Mouse (Mus musculus): ENCODE measurements around the gene Got2. TPM values are rescaled to one million over a fixed set of nuclear protein-coding genes. Genes with fewer than 3 reads are reported as not detected.

Got2 gene
- polyA plus RNA-seq (2016; fragmentation: Nextera tagmentation; extraction: Ambion mirVana): 181 and 185 TPM in 2 replicates

- Histone ChIP-seq H3K4me2 (replicated peaks) (peak within 1 kb of the TSS; percentile 83), H3K9me3 (no peaks in the 10 kb centered on the region), H3K27ac (peak within 1 kb of the TSS; percentile 79), H3K27me3 (no peaks in the 10 kb centered on the region), H3K9ac (peak within 1 kb of the TSS; percentile 87), H3K36me3 (no peaks in the 10 kb centered on the region), H3K4me1 (peaks cover 12% of the 10 kb centered on the region), H3K4me3 (peak within 1 kb of the TSS; percentile 97)
- peak; percentile 87 for ATAC-seq (ENCODE audit: insufficient number of reproducible peaks, insufficient read depth, low FRiP score, low TSS enrichment)
- 8% methylated on average over 31 of the region's 31 CpGs for WGBS
Observed at GRCm38 (mm10) chr8:95888285-95889136, at the start of gene Got2. Got2 (minus strand) TSS chr8:95888547.

- H3K27ac ChIP-seq: no peak overlapping the region
- no peak for ATAC-seq (ENCODE audit: insufficient number of reproducible peaks, insufficient read depth, low FRiP score, low TSS enrichment)
- 92% methylated on average over 5 of the region's 5 CpGs for WGBS
Observed at GRCm38 (mm10) chr8:95932841-95933240, 44.5 kb upstream of the Got2 start.

GRCm38 (mm10) chr8:95929821-95930220 lies 41.5 kb upstream of the Got2 start:
- Histone ChIP-seq H3K36me3 (no peaks in the 10 kb centered on the region), H3K9me3 (no peaks in the 10 kb centered on the region), H3K4me3 (no peak overlapping the region), H3K4me1 (no peaks in the 10 kb centered on the region), H3K27ac (no peak overlapping the region), H3K4me2 (replicated peaks) (no peak overlapping the region), H3K9ac (no peak overlapping the region), H3K27me3 (no peaks in the 10 kb centered on the region)
- no peak for ATAC-seq (ENCODE audit: insufficient number of reproducible peaks, insufficient read depth, low FRiP score, low TSS enrichment)
- 48% methylated on average over 4 of the region's 4 CpGs for WGBS

More at GRCm38 (mm10) chr8:95932841-95933240, 44.5 kb upstream of the Got2 start:
- no peak overlapping the region for H3K4me2 ChIP-seq (replicated peaks)
- no peaks in the 10 kb centered on the region for H3K9me3 ChIP-seq
- H3K4me1 ChIP-seq: no peaks in the 10 kb centered on the region
- H3K9ac ChIP-seq: no peak overlapping the region
- H3K4me3 ChIP-seq: no peak overlapping the region
- no peaks in the 10 kb centered on the region for H3K36me3 ChIP-seq
- no peaks in the 10 kb centered on the region for H3K27me3 ChIP-seq

- Histone ChIP-seq H3K36me3 (no peaks in the 10 kb centered on the region), H3K9me3 (no peaks in the 10 kb centered on the region), H3K9ac (peak overlapping the region; percentile 24; the same call in 1 of the 2 replicates), H3K27me3 (no peaks in the 10 kb centered on the region), H3K4me3 (peak overlapping the region; percentile 25), H3K4me1 (0 out of 2 replicates have a peak, but pooled peaks cover 5% of the 10 kb centered on the region), H3K27ac (no peak overlapping the region), H3K4me2 (replicated peaks) (peak overlapping the region; percentile 54)
- ATAC-seq (ENCODE audit: insufficient number of reproducible peaks, insufficient read depth, low FRiP score, low TSS enrichment): no peak
- WGBS: 5% methylated on average over 9 of the region's 9 CpGs
Observed at GRCm38 (mm10) chr8:95916106-95916505, 27.8 kb upstream of the Got2 start.

GRCm38 (mm10) chr8:95914905-95915643 lies 26.7 kb upstream of the Got2 start:
- Histone ChIP-seq H3K27me3 (no peaks in the 10 kb centered on the region), H3K9ac (no peak overlapping the region), H3K4me3 (no peak overlapping the region), H3K27ac (no peak overlapping the region), H3K4me1 (0 out of 2 replicates have a peak, but pooled peaks cover 5% of the 10 kb centered on the region), H3K9me3 (no peaks in the 10 kb centered on the region), H3K36me3 (no peaks in the 10 kb centered on the region), H3K4me2 (replicated peaks) (no peak overlapping the region)
- ATAC-seq (ENCODE audit: insufficient number of reproducible peaks, insufficient read depth, low FRiP score, low TSS enrichment): peak; percentile 82
- 7% methylated on average over 7 of the region's 7 CpGs for WGBS

- WGBS: 70% methylated on average over 5 of the region's 5 CpGs
- Histone ChIP-seq H3K4me1 (0 out of 2 replicates have a peak, but pooled peaks cover 5% of the 10 kb centered on the region), H3K4me2 (replicated peaks) (no peak overlapping the region), H3K9ac (no peak overlapping the region), H3K36me3 (no peaks in the 10 kb centered on the region), H3K9me3 (no peaks in the 10 kb centered on the region), H3K27me3 (no peaks in the 10 kb centered on the region), H3K27ac (no peak overlapping the region), H3K4me3 (no peak overlapping the region)
- ATAC-seq (ENCODE audit: insufficient number of reproducible peaks, insufficient read depth, low FRiP score, low TSS enrichment): no peak
Observed at GRCm38 (mm10) chr8:95911240-95911639, 22.9 kb upstream of the Got2 start.

GRCm38 (mm10) chr8:95907885-95908284 lies 19.5 kb upstream of the Got2 start:
- H3K27me3 ChIP-seq: no peaks in the 10 kb centered on the region
- no peak overlapping the region for H3K27ac ChIP-seq
- ATAC-seq (ENCODE audit: insufficient number of reproducible peaks, insufficient read depth, low FRiP score, low TSS enrichment): no peak
- no peaks in the 10 kb centered on the region for H3K36me3 ChIP-seq
- H3K9ac ChIP-seq: no peak overlapping the region
- 74% methylated on average over 11 of the region's 11 CpGs for WGBS
- H3K9me3 ChIP-seq: no peaks in the 10 kb centered on the region
- no peak overlapping the region for H3K4me2 ChIP-seq (replicated peaks)
- no peaks in the 10 kb centered on the region for H3K4me1 ChIP-seq
- no peak overlapping the region for H3K4me3 ChIP-seq

GRCm38 (mm10) chr8:95906738-95907137 lies 18.4 kb upstream of the Got2 start:
- WGBS: 90% methylated on average over 9 of the region's 9 CpGs
- Histone ChIP-seq H3K27me3 (no peaks in the 10 kb centered on the region), H3K9ac (no peak overlapping the region), H3K27ac (no peak overlapping the region), H3K4me2 (replicated peaks) (no peak overlapping the region), H3K4me3 (no peak overlapping the region), H3K4me1 (peaks cover 6% of the 10 kb centered on the region; the same call in 1 of the 2 replicates), H3K36me3 (no peaks in the 10 kb centered on the region), H3K9me3 (no peaks in the 10 kb centered on the region)
- no peak for ATAC-seq (ENCODE audit: insufficient number of reproducible peaks, insufficient read depth, low FRiP score, low TSS enrichment)

GRCm38 (mm10) chr8:95901864-95902263 lies 13.5 kb upstream of the Got2 start:
- H3K4me3 ChIP-seq: no peak overlapping the region
- ATAC-seq (ENCODE audit: insufficient number of reproducible peaks, insufficient read depth, low FRiP score, low TSS enrichment): no peak
- H3K9ac ChIP-seq: no peak overlapping the region
- no peak overlapping the region for H3K4me2 ChIP-seq (replicated peaks)
- H3K27me3 ChIP-seq: no peaks in the 10 kb centered on the region
- peaks cover 6% of the 10 kb centered on the region; the same call in 1 of the 2 replicates for H3K4me1 ChIP-seq
- H3K9me3 ChIP-seq: no peaks in the 10 kb centered on the region
- no peak overlapping the region for H3K27ac ChIP-seq
- no peaks in the 10 kb centered on the region for H3K36me3 ChIP-seq
- WGBS: 34% methylated on average over 7 of the region's 7 CpGs

- H3K9ac ChIP-seq: no peak overlapping the region
- WGBS: 72% methylated on average over 5 of the region's 5 CpGs
- H3K4me2 ChIP-seq (replicated peaks): no peak overlapping the region
- H3K36me3 ChIP-seq: no peaks in the 10 kb centered on the region
- no peak overlapping the region for H3K27ac ChIP-seq
- no peak for ATAC-seq (ENCODE audit: insufficient number of reproducible peaks, insufficient read depth, low FRiP score, low TSS enrichment)
- H3K9me3 ChIP-seq: no peaks in the 10 kb centered on the region
- H3K4me3 ChIP-seq: no peak overlapping the region
- H3K4me1 ChIP-seq: no peaks in the 10 kb centered on the region
- H3K27me3 ChIP-seq: no peaks in the 10 kb centered on the region
Observed at GRCm38 (mm10) chr8:95893701-95894100, 5.4 kb upstream of the Got2 start.

GRCm38 (mm10) chr8:95887578-95888284 lies 616 bp downstream of the Got2 start:
- WGBS: under 1% methylated on average over 38 of the region's 38 CpGs
- H3K4me1 ChIP-seq: peaks cover 12% of the 10 kb centered on the region
- H3K9me3 ChIP-seq: no peaks in the 10 kb centered on the region
- peak overlapping the region; percentile 83 for H3K4me2 ChIP-seq (replicated peaks)
- peak; percentile 93 for ATAC-seq (ENCODE audit: insufficient number of reproducible peaks, insufficient read depth, low FRiP score, low TSS enrichment)
- peak overlapping the region; percentile 97 for H3K4me3 ChIP-seq
- H3K27me3 ChIP-seq: no peaks in the 10 kb centered on the region
- H3K36me3 ChIP-seq: no peaks in the 10 kb centered on the region
- H3K27ac ChIP-seq: peak overlapping the region; percentile 79
- peak overlapping the region; percentile 87 for H3K9ac ChIP-seq
